Mouse (Mus musculus) 3134 (cell line): ENCODE results near the gene Ccdc63.
A peak's percentile ranks its signal among the peaks of the same experiment; 100 is the strongest.
"Not testable (repeated sequence)": the region's sequence is repeated elsewhere in the genome, so short reads cannot be mapped to it uniquely, and the experiment has no call there.

Experiments used
- DNase-seq: peaks from one replicate; pipeline ENCODE4 v3.0.0-alpha.2; 2011; ENCODE audit warnings: low spot score; ENCODE audit not compliant: insufficient read length; ENCODE audit errors: extremely low read depth

Ccdc63 gene

DNA sequence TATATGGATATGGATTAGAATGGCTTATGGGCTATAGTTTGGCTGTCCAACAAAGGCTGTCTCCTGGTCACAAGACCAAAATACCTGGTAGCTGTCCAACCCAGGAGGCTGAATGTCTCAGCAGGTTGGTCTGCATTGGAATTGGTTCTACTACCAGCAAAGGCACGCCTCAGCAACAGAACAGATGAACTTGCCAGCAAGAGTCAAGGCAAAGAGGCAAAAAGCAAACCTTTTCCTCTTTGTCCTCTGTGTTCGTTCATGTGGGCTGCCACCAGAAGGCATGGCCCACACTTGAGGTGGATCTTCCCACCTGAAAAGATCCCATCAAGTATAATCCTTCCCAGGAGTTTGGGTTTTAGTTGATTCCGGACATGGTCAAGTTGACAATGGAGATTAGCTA is at the start of gene Ccdc63:
TSS of gene Ccdc63 (minus strand) at position 101 of the 400 bp plus-strand sequence.
- DNase-seq: no peak

DNA sequence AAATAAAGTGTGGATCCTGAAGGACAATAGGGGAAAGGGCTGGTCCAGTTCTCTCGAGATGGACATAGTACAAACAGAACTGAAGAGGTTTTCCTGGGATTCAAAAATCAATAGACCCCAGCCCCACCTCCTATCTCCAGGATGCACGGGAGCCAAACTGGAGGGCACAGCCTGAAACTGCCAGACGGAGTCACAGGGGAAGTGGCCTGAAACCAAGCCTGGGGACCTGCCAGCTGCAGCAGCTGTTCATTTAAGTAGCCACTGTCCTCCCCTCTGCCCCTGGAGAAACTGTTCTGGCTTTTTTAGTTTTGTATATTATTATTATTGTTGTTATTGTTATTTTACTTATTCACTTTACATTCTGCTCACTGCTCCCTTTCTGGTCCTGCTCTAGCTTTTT is 48.5 kb upstream of the Ccdc63 start:
- DNase-seq: no peak

DNA sequence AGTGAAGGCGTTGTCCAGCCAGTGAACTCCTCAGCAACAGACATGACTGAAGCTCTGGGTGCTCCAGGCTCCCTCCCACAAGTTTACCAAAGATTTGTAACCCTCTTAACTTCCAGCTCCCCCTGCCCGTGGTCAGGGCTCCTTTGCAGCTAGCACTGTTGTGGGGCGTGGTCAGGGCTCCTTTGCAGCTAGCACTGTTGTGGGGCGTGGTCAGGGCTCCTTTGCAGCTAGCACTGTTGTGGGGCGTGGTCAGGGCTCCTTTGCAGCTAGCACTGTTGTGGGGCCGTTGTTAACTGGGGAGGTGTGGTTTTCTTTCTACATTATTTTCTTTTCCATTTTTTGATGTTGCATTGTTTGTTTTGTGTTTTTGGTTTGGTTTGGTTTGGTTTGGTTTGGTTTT is 44.2 kb upstream of the Ccdc63 start:
- not testable (repeated sequence) for DNase-seq

DNA sequence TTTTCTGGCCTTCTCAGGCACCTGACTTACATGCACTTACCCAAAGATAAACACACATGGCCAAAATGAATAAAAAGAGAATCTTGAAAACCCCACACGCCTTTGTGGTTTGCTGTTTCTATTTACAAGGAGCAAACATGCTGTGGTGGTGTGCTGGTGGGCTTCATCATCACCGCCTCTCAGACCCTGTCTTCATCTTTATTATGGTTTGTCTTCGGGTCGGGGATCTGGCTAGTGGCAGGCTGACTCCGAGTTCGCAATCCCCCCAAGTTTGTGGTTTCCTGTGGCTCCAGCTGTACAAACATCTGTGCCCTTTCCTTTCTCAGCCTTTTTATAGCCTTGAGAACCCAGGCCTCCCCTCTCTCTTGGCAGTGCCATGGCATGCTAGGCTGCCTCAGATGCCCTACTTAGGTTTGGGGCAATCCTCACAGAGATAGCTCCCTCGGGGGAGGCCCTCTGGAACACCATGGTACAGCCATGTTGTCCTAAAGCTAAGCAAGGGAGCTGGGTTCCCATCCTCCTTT is 43.7 kb upstream of the Ccdc63 start:
- no peak for DNase-seq

DNA sequence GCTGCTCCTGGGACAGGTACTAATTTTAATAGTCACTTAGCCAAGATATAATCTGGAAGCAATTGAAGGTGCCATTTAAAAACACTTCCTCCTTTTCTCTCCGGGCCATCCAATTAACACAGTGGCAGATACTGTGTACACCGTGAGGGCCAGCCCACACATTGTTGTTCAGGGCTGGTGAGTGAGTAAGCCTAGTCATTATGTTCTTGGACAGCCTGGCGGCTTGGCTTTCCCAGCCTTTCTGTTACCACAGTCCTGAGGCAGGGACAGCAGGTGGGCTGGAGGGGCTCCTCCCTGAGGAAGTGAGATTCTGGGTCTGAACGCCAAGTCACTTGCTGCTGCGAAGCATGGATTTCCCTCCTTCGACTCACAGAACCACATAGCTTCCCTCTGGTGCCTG is 39.0 kb upstream of the Ccdc63 start:
- DNase-seq: no peak

DNA sequence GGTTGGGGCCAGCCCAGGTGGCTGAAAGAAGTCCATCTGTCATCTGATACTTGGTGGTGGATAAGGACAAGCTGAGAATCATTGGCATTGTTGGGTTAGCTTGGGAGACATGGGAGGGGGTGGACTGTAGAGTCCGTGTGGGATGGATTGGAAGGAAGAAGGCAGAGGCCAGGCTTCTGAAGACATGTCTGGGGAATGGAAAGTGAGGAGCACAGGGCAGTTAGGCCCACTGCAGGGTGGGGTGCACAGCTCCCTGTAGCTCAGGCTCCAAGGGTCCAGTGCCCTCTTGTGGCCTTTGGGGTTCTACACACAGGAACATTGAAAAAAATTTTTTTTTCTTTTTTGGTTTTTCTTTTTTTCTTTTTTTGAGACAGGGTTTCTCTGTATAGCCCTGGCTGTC is 35.8 kb upstream of the Ccdc63 start:
- peak; percentile 25 for DNase-seq

DNA sequence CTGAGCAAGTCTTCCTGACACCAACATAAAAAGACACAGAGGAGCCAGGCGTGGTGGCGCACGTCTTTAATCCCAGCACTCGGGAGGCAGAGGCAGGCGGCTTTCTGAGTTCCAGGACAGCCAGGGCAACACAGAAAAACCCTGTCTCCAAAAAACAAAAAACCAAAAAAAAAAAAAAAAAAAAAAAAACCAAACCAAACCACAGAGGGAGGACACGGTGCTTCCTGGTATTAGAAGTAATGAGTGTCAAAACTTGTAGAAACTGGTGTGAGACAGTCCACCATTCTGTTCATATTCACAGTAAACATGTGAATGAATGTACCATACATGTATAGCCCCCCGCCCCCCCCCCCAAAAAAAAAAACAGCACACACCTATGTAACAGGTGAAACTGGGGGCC is 35.3 kb upstream of the Ccdc63 start:
- no peak for DNase-seq

DNA sequence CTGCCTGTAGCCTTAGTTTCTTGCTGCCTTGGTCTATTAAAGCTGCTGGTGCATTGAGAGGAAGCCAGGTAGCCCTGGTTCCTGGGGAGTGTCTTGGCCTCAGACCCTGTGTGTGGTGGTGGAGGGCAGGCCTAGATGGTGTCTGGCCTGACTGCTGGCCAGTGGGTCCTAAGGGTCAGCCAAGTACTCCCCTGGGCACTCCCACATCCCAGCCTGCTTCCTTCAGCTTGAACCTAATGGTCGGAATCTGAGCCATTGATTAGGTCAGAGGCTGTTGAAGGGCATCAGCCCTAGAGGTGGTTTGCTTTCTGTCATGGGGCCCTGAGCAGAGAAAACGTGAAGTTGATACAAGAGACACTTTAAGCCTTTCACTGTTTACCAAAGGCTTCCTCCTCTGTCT is 34.8 kb upstream of the Ccdc63 start:
- DNase-seq: no peak

DNA sequence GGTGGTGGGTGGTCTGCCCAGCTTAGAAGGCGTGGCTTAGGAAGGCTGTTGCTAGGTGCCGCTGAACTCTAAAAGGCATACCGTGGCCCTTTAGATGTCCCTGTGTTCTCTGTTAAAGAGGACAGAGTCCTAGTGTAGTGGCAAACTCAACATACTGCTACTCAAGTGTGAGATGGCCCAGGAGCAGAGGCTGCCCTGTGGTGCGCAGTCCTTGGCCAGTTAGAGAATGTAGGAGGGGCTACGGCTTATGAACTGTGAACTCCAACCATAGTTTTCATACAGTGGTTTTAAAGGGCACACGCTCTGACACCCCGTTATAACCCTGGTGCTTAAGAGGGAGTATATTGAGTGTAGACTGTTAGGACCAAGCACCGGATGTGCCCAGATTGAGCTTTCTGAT is 30.4 kb upstream of the Ccdc63 start:
- DNase-seq: no peak

DNA sequence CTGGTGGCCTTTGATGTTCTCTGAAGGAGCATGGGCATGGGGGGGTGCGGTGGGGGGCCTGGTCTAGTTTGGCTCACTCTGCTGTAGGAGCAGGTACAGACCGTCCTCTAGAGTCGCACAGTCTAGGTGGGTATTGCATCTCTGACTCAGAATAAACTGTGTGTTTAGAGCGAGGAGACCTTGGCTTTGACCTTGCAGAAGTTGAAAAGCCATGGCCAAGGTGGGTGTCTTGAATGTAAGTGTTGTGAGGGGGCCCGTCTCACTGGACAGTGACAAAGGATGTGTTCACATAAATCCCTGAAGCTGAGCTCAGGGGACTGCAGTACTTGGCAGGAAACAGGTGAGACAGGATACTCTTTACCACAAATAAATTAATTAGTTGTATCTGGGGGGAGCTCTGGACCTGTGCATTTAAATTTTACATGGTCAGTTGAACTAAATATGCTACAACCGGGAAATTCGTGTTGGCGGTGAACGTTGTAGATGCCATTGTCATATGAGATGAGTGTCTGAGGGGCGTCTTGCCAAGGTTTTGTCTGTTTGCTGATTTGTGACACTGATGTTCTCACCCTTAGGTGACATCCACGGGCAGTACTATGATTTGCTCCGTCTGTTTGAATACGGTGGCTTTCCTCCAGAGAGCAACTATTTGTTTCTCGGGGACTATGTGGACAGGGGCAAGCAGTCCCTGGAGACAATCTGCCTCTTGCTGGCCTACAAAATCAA is 27.9 kb upstream of the Ccdc63 start:
- DNase-seq: no peak

DNA sequence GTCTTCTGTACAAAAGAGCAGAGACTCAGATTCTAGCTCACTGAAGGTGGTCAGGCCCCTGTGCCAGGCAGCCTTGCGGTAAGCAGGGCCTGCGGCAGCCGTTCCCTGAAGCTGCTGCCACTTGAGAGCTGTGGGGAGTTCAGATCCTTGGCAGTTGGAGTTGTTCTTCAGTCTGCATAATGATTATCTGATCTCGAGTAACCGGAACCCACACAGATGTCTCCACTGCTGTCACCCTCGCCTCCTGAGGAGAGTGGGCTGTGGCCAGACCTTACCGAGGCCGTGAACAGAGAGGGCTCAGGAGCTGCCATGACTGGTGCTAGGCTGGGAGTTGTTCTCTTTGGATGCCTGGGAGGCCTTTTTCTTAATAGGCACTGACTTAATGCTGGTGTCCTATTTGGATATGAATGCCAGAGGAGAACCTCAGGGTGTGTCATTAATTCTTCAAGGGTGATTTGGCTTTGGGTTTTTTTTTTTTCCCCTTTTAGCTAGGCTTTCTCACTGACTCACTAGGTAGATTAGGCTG is 26.1 kb upstream of the Ccdc63 start:
- peak; percentile 76 for DNase-seq

DNA sequence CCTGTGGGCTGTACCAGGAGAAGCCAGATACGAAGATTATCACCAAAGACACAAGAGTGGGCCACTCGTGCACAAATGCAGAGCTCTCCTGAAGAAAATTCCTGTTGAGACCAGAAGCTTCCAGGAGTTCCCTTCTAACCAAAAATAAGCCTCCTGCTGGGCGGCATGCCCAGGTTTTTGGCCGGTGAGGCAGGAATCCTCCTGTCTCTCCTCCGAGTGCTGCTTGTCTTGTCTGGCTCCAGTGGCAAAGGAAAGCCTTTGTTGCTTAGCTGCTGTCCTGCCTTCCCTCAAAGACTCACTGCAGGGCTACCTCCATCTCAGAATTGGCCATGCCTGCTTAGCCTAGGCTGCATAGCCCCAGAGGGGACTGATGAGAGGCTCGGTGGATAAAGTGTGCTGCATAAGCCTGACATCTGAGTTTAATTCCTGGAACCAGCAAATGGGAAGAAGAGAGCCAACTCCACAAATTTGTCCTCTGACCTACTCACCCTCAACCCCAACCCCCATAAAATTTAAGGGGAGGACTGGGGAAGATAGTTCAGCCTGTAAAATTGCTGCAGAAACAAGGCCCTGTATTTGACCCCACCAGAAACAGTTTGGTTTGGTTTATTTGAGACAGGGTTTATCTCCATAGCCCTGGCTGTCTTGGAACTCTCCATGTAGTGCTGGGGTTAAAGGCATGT is 24.8 kb upstream of the Ccdc63 start:
- DNase-seq: peak; percentile 18

DNA sequence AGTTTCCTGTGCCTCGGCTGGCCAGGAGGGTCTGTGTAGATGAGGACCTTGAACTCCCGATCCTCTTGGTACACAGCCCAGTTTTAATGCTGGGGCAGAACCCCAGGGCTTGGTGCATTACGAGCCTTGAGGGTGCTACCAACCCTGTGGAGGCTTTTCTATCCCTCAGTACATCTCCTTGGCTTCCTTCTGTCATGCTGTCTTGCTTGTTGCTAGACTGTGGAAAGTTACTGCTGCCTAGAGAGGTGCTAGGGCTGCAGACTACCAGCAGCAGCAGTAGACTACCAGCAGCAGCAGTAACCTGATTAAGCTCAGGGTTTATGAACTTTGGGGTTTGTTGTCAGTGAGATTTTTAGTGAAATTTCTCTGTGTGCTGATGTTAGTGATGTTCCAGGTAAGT is 23.4 kb upstream of the Ccdc63 start:
- DNase-seq: no peak

DNA sequence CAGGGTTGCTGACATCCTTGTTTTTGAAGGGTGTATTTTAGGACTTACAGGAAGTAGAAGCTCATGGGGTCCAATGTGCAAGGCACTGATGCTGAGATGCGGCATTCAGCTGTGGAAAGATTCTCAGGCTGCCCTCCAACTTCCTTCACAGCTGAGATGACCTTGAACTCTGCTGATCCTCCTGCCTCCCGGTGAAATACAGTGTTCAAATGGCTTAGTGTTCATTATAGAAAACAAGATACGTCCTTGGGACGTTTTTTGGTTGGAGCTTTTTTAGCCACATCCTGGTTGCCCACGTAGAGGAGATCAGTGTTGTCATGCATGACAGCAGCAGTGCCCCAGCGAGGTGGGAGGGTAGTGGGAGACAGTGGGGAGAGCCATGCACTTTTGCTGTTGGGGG is 22.6 kb upstream of the Ccdc63 start:
- no peak for DNase-seq

DNA sequence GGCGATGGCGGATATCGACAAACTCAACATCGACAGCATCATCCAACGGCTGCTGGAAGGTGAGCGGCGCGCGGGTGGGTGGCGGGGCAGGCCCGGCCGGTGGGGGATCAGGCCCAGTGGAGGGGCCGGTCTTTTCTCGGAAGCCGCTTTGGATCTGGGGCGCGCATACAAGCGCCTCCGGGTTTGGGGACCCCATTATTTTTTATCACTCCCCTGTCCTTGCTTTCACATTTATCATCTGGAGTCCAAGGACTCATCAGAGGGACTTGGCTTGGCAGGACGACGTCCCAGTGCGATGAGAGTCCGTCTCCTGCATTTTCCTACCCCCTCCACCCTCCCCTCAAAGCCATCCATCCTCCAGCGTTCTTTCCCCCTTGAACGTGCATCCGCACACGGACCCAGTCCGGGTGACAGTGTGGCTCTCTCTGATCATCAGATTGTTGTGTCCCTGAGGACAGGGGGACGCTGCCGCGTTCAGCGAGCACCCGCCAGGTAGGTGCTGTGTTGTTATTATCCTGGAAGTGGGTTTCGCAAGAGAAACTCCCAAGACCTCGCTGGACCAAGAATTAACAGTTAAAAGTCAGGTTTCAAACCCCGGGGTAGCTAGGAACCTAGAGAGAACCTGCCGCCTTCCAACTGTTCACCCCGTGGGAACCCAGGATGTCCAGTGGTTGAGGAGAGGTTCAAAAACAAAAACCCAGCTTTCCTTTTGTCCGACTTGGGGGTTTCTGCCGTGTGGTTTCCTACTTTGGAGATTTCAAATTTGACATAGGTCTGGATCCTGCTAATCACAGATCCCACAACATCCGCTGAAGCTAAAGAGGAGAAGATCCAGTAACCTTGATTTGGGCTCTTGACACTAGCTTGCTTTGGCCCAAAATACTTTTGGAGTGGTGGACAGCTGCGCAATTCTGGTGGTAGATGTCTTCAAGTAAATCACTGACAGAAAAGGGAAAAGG is 18.2 kb upstream of the Ccdc63 start:
- DNase-seq: peak; percentile 28

DNA sequence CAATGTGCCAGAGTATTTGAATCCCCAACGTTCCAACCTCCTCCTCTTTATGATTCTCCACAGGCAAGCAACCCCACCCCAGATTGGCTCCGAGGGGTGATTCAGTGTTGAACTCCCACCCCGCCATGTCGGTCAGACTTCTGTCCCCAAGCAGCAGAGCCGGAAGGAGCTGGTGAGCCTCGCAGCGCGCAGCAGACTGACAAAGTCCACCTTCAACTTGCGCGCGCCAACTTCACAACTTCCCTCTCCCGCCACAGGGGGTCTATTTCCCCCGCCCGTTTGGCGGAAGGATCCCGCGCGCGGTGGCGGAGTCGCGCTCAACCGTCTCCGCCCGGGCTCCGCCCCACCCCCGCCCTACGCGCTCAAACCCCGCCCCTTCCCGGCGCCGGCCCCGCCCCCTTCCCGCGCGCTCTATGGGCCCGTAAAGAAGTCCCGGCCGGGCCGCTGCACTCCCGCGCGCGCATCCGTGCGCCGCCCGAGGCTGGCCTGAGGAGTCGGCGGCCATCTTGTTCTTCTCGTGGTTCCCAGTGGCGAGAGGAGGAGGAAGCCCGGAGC is 17.3 kb upstream of the Ccdc63 start, which contains the start of gene Ppp1cc:
TSS of gene Ppp1cc (plus strand) at position 452 of the 555 bp plus-strand sequence.
- DNase-seq: peak; percentile 91

DNA sequence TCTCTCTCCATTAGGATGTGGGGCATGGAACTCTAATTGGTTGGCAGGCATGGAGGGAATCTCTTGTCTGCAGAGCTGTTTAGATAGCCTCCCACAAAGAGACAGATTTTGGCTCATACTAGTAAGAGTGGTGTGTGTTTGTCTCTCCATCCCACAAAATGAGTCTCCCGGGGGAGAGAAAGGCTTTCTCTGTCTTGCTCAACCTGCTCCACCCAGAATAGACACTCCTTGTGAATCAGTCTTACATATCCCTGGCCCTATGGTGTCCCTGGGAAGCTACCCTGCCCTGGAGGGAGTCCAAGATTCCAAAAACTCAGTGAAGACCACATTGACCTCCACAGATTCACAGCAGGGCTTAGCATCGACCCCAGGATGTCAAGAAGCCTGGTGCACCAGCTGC is 15.9 kb upstream of the Ccdc63 start:
- DNase-seq: no peak

DNA sequence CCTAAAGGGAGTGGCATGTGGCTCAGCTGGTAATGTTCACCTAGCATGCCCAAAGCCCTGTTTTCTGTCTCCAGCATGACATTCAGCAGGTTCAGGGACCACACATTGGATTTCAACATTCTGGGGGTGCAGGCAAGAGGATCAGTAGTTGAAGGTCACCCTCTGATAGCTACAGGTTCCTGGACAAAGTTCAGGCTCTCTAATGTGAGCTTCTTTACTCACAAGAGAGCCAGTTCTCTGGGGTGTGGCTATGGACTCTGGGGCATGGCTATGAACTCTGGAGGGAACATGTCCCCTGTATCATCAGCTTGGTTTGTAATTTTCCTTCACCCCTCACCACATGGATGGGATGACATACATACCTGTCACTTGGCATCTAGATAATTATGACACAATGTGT is 15.0 kb upstream of the Ccdc63 start:
- no peak for DNase-seq

DNA sequence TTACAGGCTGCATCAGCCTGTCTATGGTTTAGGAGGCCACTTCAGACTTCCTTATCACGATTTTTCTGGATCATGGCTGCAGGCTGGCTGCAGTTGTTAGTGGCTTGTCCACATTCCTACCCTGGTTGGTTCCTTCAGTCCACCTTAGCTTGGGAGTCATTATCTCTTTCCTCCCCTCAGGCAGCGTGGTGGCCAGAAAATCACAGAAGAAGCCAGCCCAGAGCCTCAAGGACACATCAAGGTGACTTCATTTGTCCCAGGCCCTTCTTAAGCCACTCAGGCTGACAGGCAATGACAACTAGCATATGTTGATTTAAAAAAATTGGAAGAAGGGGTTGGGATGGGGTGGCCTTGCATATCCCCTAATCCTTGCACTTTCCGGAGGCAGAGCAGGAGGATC is 14.2 kb upstream of the Ccdc63 start:
- no peak for DNase-seq

DNA sequence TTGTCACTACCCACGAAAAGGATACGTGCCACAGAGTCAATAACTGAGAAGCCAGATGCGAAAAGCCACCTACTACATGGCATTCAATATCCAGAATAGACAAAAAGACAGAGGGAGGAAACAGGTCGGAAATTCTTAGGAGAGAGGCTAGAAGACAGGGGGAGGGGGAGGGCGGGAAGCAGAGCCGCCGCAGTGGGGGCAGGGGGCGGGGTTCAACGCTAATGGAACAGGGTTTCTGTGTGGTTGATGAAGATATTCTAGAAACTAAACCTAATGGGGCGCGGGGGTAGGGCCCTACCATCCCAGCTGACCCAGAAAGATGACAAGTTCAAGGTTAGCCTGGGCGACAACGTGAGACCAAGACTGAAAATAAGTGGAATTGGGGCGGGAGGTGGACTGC is 13.4 kb upstream of the Ccdc63 start:
- no peak for DNase-seq
